Mouse (Mus musculus): ENCODE measurements at regions not wholly inside any gene's neighbourhood (a gene's known extent, or its start where the extent isn't known, plus 50 kb on each side); places are given as distances from the start of the nearest gene placed in this dataset.

DNA sequence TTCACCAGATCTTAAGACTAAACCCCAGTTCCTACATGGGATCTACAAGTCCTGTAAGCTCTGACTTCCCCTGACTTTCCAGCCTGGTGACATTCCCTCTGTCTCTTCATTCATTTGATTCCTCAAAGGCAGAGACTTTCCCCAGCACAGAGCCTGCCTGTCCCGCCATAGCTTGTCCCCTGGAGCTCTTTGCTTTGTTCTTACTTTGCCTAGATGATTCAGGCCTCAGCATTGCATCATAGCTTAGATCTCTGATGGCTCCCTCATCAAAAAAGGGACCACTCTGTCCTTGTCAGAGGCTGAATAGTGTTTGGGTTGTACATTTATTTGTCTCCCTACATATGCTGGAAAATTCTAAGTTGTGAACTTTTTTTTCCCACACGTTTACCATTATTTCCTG lies 57.6 kb upstream of the Exoc6 start:
- no peak for DNase-seq (ENCODE audit: low spot score in 2 of 2)

DNA sequence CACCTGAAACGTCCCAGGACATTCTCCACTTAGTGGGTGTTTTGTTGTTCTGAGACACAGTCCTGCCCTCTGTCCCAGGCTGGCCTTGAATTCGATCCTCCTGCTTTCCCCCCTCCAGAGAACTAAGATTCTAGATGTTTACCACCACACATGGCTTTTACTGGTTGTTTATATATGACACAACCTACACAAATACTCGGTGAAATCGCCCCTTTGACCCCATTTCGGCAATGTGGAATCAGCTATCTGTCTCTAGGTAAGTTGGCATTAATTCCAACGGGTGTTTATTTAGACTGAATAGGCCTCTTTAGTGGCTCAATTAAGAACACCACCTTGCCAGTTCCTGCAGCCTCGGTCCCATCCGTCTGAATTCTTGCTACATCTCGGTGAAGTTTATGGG lies 56.8 kb upstream of the Exoc6 start:
- no peak for DNase-seq (ENCODE audit: low spot score in 2 of 2)

DNA sequence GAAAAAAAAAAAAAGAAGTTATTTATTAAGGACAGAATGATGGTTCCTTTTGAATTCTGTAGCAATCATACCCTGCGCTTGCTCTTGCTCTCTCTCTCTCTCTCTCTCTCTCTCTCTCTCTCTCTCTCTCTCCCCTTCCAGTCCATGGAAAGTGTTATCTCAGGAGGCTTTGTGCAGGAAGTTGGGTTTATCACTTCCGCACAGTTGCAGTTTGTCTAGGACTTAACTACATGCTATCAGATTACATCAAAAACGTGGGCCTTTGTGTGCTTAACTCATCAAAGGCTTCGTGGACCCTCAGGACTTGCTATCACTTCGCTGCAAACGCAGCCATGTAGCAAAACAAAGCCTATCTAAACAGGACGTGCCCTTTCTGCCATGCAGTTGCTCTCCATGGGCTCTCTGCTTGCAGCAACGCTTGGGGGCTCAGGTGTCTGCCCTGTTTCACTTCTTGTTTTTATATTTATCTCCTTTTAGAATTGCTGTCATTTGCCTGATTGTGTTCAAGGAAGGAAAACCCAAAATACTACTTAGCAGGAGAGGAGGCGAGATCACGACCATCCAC lies 56.2 kb upstream of the Exoc6 start:
- no peak for DNase-seq (ENCODE audit: low spot score in 2 of 2)

DNA sequence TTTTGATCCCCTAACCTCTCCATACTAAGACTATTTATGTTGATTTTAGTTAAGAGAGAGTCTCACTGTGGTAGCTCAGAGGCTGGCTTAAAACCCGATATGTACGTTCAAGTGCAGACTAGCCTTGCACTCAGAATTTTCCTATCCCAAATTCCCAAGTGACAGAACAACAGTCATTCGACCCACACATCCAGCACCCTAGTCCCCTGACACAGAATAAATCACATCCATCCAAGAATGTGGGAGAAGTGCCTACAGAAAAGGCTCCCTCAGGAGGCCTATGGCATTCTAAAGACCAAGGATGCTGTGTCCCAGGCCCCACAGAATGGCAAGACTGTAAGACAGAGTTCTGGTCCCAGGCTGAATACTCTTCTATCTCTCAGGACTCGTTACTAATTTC lies 55.4 kb upstream of the Exoc6 start:
- DNase-seq (ENCODE audit: low spot score in 2 of 2), result no peak

- DNase-seq (ENCODE audit: low spot score in 2 of 2), result peak in 1 of 2 experiments; percentile 19
Observed at GRCm38 (mm10) chr19:37495319-37496270, 54.6 kb upstream of the Exoc6 start.

GRCm38 (mm10) chr19:37496759-37497158 lies 53.5 kb upstream of the Exoc6 start:
- no peak for DNase-seq (ENCODE audit: low spot score in 2 of 2)

GRCm38 (mm10) chr19:37497161-37497560 lies 53.1 kb upstream of the Exoc6 start:
- DNase-seq (ENCODE audit: low spot score in 2 of 2), result no peak

DNA sequence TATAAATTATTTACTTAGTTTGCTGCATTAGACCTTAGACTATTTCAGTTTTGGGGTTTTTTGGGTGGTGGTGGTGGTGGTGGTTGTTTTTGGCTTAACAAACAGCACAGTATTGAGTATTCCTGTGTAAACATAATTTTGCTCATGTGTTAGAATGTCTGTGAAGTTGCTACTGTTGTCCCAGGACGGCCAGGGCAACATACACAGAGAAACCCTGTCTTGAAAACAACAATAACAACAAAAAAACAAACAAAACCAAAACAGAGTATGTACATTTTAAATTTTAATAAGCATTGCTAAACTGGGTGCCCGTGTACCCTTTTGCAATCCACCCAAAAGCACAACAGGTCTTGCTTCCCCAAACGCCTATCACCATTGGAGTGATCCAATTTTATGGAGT lies 51.8 kb upstream of the Exoc6 start:
- no peak for DNase-seq (ENCODE audit: low spot score in 2 of 2)
